Mouse (Mus musculus) adrenal gland, postnatal 14 days (tissue): ENCODE data around the gene Stk40. TPM values are rescaled to one million over a fixed set of nuclear protein-coding genes. Genes with fewer than 3 reads are reported as not detected.
A peak's percentile ranks its signal among the peaks of the same experiment; 100 is the strongest.

Source experiments
- DNase-seq: peaks from one replicate; pipeline ENCODE4 v3.0.0; 2021; ENCODE audit warnings: mixed read lengths
- total RNA-seq: library from RNA; stranded (reverse); gene quantifications from 2 replicates; pipeline ENCODE4 v1.2.3, GENCODE M21; 2021

Gene Stk40
- total RNA-seq, 1 experiment from 2014 or later = 48.2 TPM

GRCm38 (mm10) chr4:126123309-126124040 is 19.7 kb downstream of the Stk40 start:
- DNase-seq = no peak

- no peak for DNase-seq
These were observed 26.7 kb downstream of the Stk40 start for GRCm38 (mm10) chr4:126130502-126130901.

GRCm38 (mm10) chr4:126131290-126132121 is 27.7 kb downstream of the Stk40 start:
- peak; percentile 62 for DNase-seq

- DNase-seq = no peak
These were observed 29.0 kb downstream of the Stk40 start for GRCm38 (mm10) chr4:126132636-126133264.

GRCm38 (mm10) chr4:126134236-126134635 is 30.5 kb downstream of the Stk40 start:
- no peak for DNase-seq

- DNase-seq = no peak
These were observed 30.9 kb downstream of the Stk40 start for GRCm38 (mm10) chr4:126134639-126135038.

- DNase-seq = no peak
These were observed 34.0 kb downstream of the Stk40 start for GRCm38 (mm10) chr4:126137773-126138172.

- DNase-seq = peak; percentile 49
These were observed 37.3 kb downstream of the Stk40 start for GRCm38 (mm10) chr4:126141021-126141420.

GRCm38 (mm10) chr4:126145396-126145795 is 41.6 kb downstream of the Stk40 start:
- DNase-seq = no peak

GRCm38 (mm10) chr4:126146974-126147532 is 43.3 kb downstream of the Stk40 start:
- DNase-seq = no peak

GRCm38 (mm10) chr4:126147533-126148160 is 43.9 kb downstream of the Stk40 start, which contains the start of gene Eva1b:
Gene Eva1b, plus strand, starts transcription at chr4:126147744.
- peak; percentile 76 for DNase-seq

GRCm38 (mm10) chr4:126148161-126148961 is 44.6 kb downstream of the Stk40 start:
- peak; percentile 82 for DNase-seq

GRCm38 (mm10) chr4:126149041-126149676 is 45.4 kb downstream of the Stk40 start:
- DNase-seq = no peak

GRCm38 (mm10) chr4:126149798-126150197 is 46.0 kb downstream of the Stk40 start:
- DNase-seq = no peak

GRCm38 (mm10) chr4:126150297-126150948 is 46.7 kb downstream of the Stk40 start:
- peak; percentile 80 for DNase-seq

- no peak for DNase-seq
These were observed 47.2 kb downstream of the Stk40 start for GRCm38 (mm10) chr4:126150949-126151320.

GRCm38 (mm10) chr4:126151701-126152440 is 48.1 kb downstream of the Stk40 start:
- no peak for DNase-seq

- peak; percentile 59 for DNase-seq
These were observed 49.1 kb downstream of the Stk40 start for GRCm38 (mm10) chr4:126152864-126153263.

GRCm38 (mm10) chr4:126155183-126155582 is 51.4 kb downstream of the Stk40 start:
- no peak for DNase-seq
